Mouse (Mus musculus) liver, embryonic 15.5 days (tissue): ENCODE data around the gene Gm4778. TPM values are rescaled to one million over a fixed set of nuclear protein-coding genes. Genes with fewer than 3 reads are reported as not detected.
"Not testable (repeated sequence)": the region's sequence is repeated elsewhere in the genome, so short reads cannot be mapped to it uniquely, and the experiment has no call there.

Source experiments
- ATAC-seq: fragments of 200-750 bp; cut with Nextera tagmentation; 2 replicates; pipeline ENCODE4 v1.8.0; 2017; ENCODE audit warnings: moderate number of reproducible peaks, mild to moderate bottlenecking, moderate library complexity; ENCODE audit not compliant: insufficient read depth
- H3K27ac ChIP-seq: fragments of 300-500 bp; sonication (generic); replicated peaks from 2 replicates; pipeline ENCODE4 v1.5.1; 2015; ENCODE audit warnings: mild to moderate bottlenecking, inconsistent platforms
- H3K27me3 ChIP-seq: fragments of 300-500 bp; sonication (generic); 2 replicates; pipeline ENCODE4 v1.6.1; 2015; ENCODE audit warnings: mild to moderate bottlenecking, inconsistent platforms
- H3K36me3 ChIP-seq: fragments of 300-500 bp; sonication (generic); replicated peaks from 2 replicates; pipeline ENCODE4 v1.6.1; 2015; ENCODE audit warnings: moderate library complexity, mild to moderate bottlenecking, inconsistent platforms
- H3K4me1 ChIP-seq: fragments of 300-500 bp; sonication (generic); replicated peaks from 2 replicates; pipeline ENCODE4 v1.6.1; 2015; ENCODE audit warnings: inconsistent platforms
- H3K4me2 ChIP-seq: fragments of 300-500 bp; sonication (generic); 2 replicates; pipeline ENCODE4 v1.6.1; 2015; ENCODE audit warnings: moderate library complexity, mild to moderate bottlenecking, inconsistent platforms
- H3K4me3 ChIP-seq: fragments of 300-500 bp; sonication (generic); replicated peaks from 2 replicates; pipeline ENCODE4 v1.5.1; 2015; ENCODE audit warnings: mild to moderate bottlenecking, inconsistent platforms
- H3K9ac ChIP-seq: fragments of 300-500 bp; sonication (generic); 2 replicates; pipeline ENCODE4 v1.6.1; 2015; ENCODE audit warnings: moderate library complexity, mild to moderate bottlenecking, inconsistent platforms
- H3K9me3 ChIP-seq: fragments of 300-500 bp; sonication (generic); replicated peaks from 2 replicates; pipeline ENCODE4 v1.6.1; 2016; ENCODE audit warnings: inconsistent platforms
- WGBS: fragments of 180-500 bp; shearing (Covaris S2); methylation state at CpG from one replicate; pipeline ENCODE4 v1.1.7; 2015; ENCODE audit warnings: mixed read lengths; ENCODE audit not compliant: insufficient replicate concordance; 5-methylcytosine and 5-hydroxymethylcytosine counted together
- polyA plus RNA-seq: library from polyadenylated mRNA; unstranded; fragments of >200 nt; fragmentation: Nextera tagmentation; extraction: Ambion mirVana; gene quantifications from 2 replicates; pipeline ENCODE4 v1.2.1, GENCODE M21; 2015

The Gm4778 gene
- not detected in 2 replicates for polyA plus RNA-seq

GRCm38 (mm10) chr3:94263736-94264135 is at the start of gene Gm4778:
Gene Gm4778, plus strand, starts transcription at chr3:94264036.
- H3K4me3 ChIP-seq, H3K9me3 ChIP-seq, H3K4me1 ChIP-seq, H3K27ac ChIP-seq, H3K9ac ChIP-seq, ATAC-seq, H3K36me3 ChIP-seq, H3K4me2 ChIP-seq, H3K27me3 ChIP-seq: not testable (repeated sequence)
- WGBS, result 42% methylated on average over 1 of the region's 1 CpGs

GRCm38 (mm10) chr3:94260598-94260997 is 3.2 kb upstream of the Gm4778 start:
- Histone ChIP-seq H3K27me3 (no peaks in the 10 kb centered on the region), H3K4me3 (no peak overlapping the region), H3K9ac (no peak overlapping the region), H3K36me3 (no peaks in the 10 kb centered on the region), H3K27ac (no peak overlapping the region), H3K4me2 (no peak overlapping the region), H3K9me3 (no peaks in the 10 kb centered on the region), H3K4me1 (no peaks in the 10 kb centered on the region)
- no peak for ATAC-seq
- WGBS, result 25% methylated on average over 6 of the region's 6 CpGs

- Histone ChIP-seq H3K4me1 (no peaks in the 10 kb centered on the region), H3K9me3 (no peaks in the 10 kb centered on the region), H3K27ac (no peak overlapping the region), H3K27me3 (no peaks in the 10 kb centered on the region), H3K4me2 (no peak overlapping the region), H3K9ac (no peak overlapping the region), H3K36me3 (no peaks in the 10 kb centered on the region), H3K4me3 (no peak overlapping the region)
- 77% methylated on average over 11 of the region's 11 CpGs for WGBS
- ATAC-seq, result no peak
Measured at GRCm38 (mm10) chr3:94275991-94276390, 12.2 kb downstream of the Gm4778 start.

GRCm38 (mm10) chr3:94305457-94305856 is 41.6 kb downstream of the Gm4778 start:
- H3K9me3 ChIP-seq, result no peaks in the 10 kb centered on the region
- H3K4me1 ChIP-seq, result peaks cover 7% of the 10 kb centered on the region; the same call in 1 of the 2 replicates
- no peak overlapping the region for H3K4me3 ChIP-seq
- H3K27ac ChIP-seq, result no peak overlapping the region
- ATAC-seq, result no peak
- no peaks in the 10 kb centered on the region for H3K27me3 ChIP-seq
- 19% methylated on average over 1 of the region's 1 CpGs for WGBS
- no peak overlapping the region for H3K4me2 ChIP-seq
- no peak overlapping the region for H3K9ac ChIP-seq
- no peaks in the 10 kb centered on the region for H3K36me3 ChIP-seq

GRCm38 (mm10) chr3:94306975-94307374 is 43.1 kb downstream of the Gm4778 start:
- Histone ChIP-seq H3K27me3 (no peaks in the 10 kb centered on the region), H3K36me3 (no peaks in the 10 kb centered on the region), H3K4me1 (peaks cover 11% of the 10 kb centered on the region; the same call in 1 of the 2 replicates), H3K4me2 (no peak overlapping the region), H3K27ac (no peak overlapping the region), H3K9ac (no peak overlapping the region), H3K4me3 (no peak overlapping the region), H3K9me3 (no peaks in the 10 kb centered on the region)
- ATAC-seq, result no peak

GRCm38 (mm10) chr3:94309633-94310363 is 46.0 kb downstream of the Gm4778 start, which contains the start of gene Them4:
Gene Them4, plus strand, starts transcription at chr3:94310089.
- H3K27ac ChIP-seq, result peak within 1 kb of the TSS; percentile 77
- no peaks in the 10 kb centered on the region for H3K27me3 ChIP-seq
- WGBS, result 2% methylated on average over 47 of the region's 47 CpGs
- peak; percentile 99 for ATAC-seq
- H3K4me2 ChIP-seq, result peak within 1 kb of the TSS; percentile 78
- no peaks in the 10 kb centered on the region for H3K9me3 ChIP-seq
- no peaks in the 10 kb centered on the region for H3K36me3 ChIP-seq
- peak within 1 kb of the TSS; percentile 50 for H3K9ac ChIP-seq
- peaks cover 11% of the 10 kb centered on the region; the same call in 1 of the 2 replicates for H3K4me1 ChIP-seq
- peak within 1 kb of the TSS; percentile 64 for H3K4me3 ChIP-seq

- no peak for ATAC-seq
- WGBS, result 46% methylated on average over 7 of the region's 7 CpGs
Measured at GRCm38 (mm10) chr3:94310491-94310890, 46.7 kb downstream of the Gm4778 start.

GRCm38 (mm10) chr3:94310911-94311310 is 47.1 kb downstream of the Gm4778 start:
- ATAC-seq, result no peak
- H3K27ac ChIP-seq, result 0 out of 2 replicates have a peak overlapping the region, but pooled peaks have one; percentile 77
- no peaks in the 10 kb centered on the region for H3K9me3 ChIP-seq
- 70% methylated on average over 6 of the region's 6 CpGs for WGBS
- peak overlapping the region; percentile 64 for H3K4me3 ChIP-seq
- H3K27me3 ChIP-seq, result no peaks in the 10 kb centered on the region
- H3K4me1 ChIP-seq, result peaks cover 11% of the 10 kb centered on the region; the same call in 1 of the 2 replicates
- no peaks in the 10 kb centered on the region for H3K36me3 ChIP-seq
- H3K9ac ChIP-seq, result no peak overlapping the region
- H3K4me2 ChIP-seq, result peak overlapping the region; percentile 78

More at GRCm38 (mm10) chr3:94310491-94310890, 46.7 kb downstream of the Gm4778 start:
- Histone ChIP-seq H3K4me3 (peak overlapping the region; percentile 64), H3K9ac (peak overlapping the region; percentile 50), H3K4me1 (peaks cover 11% of the 10 kb centered on the region; the same call in 1 of the 2 replicates), H3K4me2 (peak overlapping the region; percentile 78), H3K36me3 (no peaks in the 10 kb centered on the region), H3K27ac (peak overlapping the region; percentile 77), H3K9me3 (no peaks in the 10 kb centered on the region), H3K27me3 (no peaks in the 10 kb centered on the region)

- 62% methylated on average over 4 of the region's 4 CpGs for WGBS
- Histone ChIP-seq H3K36me3 (no peaks in the 10 kb centered on the region), H3K4me3 (no peak overlapping the region), H3K9me3 (no peaks in the 10 kb centered on the region), H3K4me1 (peaks cover 11% of the 10 kb centered on the region; the same call in 1 of the 2 replicates), H3K27ac (no peak overlapping the region), H3K4me2 (peak overlapping the region; percentile 78), H3K27me3 (no peaks in the 10 kb centered on the region), H3K9ac (no peak overlapping the region)
- ATAC-seq, result no peak
Measured at GRCm38 (mm10) chr3:94311376-94311775, 47.5 kb downstream of the Gm4778 start.
